10 mouse cellular contexts compared by ENCODE assay signal in the genomic region with DNA sequence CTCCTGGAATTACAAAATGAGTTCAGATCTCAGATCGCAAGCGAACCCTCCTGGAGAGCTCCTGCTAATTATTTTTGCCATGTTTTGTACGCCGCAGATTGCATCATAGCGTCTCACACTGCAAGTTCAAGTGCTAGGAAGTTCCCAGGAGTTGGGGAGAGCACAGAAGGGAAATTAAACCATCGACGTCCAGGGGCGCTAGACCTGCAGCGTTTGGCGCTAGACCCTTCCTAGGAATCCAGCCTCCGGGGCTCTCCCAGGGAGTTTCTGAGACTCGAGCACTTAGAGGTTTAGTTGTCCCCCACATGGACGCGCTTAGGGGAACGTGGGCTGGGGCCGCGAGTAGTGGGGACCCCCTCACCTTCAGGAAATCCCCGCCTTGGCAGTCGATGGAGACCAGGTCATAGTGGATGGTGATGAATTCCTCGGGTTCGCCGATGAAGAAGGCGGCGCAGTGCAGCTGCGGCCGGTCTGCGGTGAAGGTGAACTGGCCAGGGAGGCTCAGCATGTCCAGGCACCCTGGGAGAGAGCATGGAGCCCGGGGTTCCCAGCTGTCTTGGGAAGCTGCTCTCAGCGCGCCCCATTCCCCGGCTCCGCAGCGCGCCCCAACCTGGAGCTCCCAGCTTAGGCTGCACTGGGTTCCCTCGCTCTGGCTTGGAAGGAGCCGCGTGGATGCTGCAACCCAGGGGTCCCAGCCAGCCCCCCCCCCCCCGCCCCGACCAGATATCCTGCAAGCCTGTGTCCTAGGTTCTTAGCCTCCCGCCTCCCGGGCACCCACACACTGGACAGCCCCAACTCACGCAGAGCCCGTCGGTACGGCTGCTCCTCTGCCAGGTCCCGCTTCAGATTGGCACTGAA. TPM values are rescaled to one million over a fixed set of nuclear protein-coding genes. Genes with fewer than 3 reads are reported as not detected.
A peak's percentile ranks its signal among the peaks of the same experiment; 100 is the strongest.
DNase-seq lines count a peak whose midpoint lies in the region; ATAC-seq and TF ChIP-seq lines count a peak whose summit lies in the region.
"Had no signal": no experiment of that assay in that cellular context is flagged by ENCODE, and none has a peak within 500 bp of the region (broad histone marks: within the 10 kb centered on the region; RNA-seq: fewer than 3 reads in every experiment).

No protein-coding gene starts in this region.

- WGBS in heart, adult 2 months: 6% methylated on average over 46 of the region's 46 CpGs
- under 1% methylated on average over 46 of the region's 46 CpGs for WGBS in forebrain, embryonic 11.5 days
- WGBS in limb, embryonic 11.5 days: 1% methylated on average over 43 of the region's 46 CpGs
- WGBS in neural tube, embryonic 13.5 days: 2% methylated on average over 46 of the region's 46 CpGs

- H3K4me1 ChIP-seq in heart, adult 2 months (ENCODE audit: control insufficient read depth, insufficient read depth, low read length): no peaks in the 10 kb centered on the region
- no peaks in the 10 kb centered on the region for H3K4me1 ChIP-seq in ES-E14 (ENCODE audit: control insufficient read depth in 2 of 2, insufficient read depth in 2 of 2, low read length in 2 of 2, poor library complexity in 1 of 2)
- peaks cover 8% of the 10 kb centered on the region for H3K4me1 ChIP-seq in forebrain, embryonic 11.5 days (replicated peaks; ENCODE audit: control insufficient read depth, insufficient read depth, low read length)
- H3K4me1 ChIP-seq in limb, embryonic 11.5 days (ENCODE audit: control insufficient read depth, insufficient read depth, low read length): peaks cover 10% of the 10 kb centered on the region; the same call in 1 of the 2 replicates
- peaks cover 19% of the 10 kb centered on the region for H3K4me1 ChIP-seq in neural tube, embryonic 13.5 days (replicated peaks)

- no peak overlapping the region for H3K27ac ChIP-seq in heart, adult 2 months
- no peak overlapping the region for H3K27ac ChIP-seq in ES-E14 (ENCODE audit: insufficient read depth, low read depth, low read length, poor library complexity, severe bottlenecking)
- no peak overlapping the region for H3K27ac ChIP-seq in forebrain, embryonic 11.5 days (ENCODE audit: low read depth, low read length)
- H3K27ac ChIP-seq in limb, embryonic 11.5 days (replicated peaks; ENCODE audit: low read depth, low read length): no peak overlapping the region
- H3K27ac ChIP-seq in neural tube, embryonic 13.5 days (replicated peaks): no peak overlapping the region

- H3K9me3 ChIP-seq in ES-E14 (ENCODE audit: control insufficient read depth, insufficient read depth, low read depth, low read length): no peaks in the 10 kb centered on the region
- no peaks in the 10 kb centered on the region for H3K9me3 ChIP-seq in forebrain, embryonic 11.5 days (ENCODE audit: control insufficient read depth, low read length)
- H3K9me3 ChIP-seq in limb, embryonic 11.5 days (ENCODE audit: control insufficient read depth, low read length): no peaks in the 10 kb centered on the region
- no peaks in the 10 kb centered on the region for H3K9me3 ChIP-seq in neural tube, embryonic 13.5 days
- H3K9me3 ChIP-seq: G1E had no signal

- H3K36me3 ChIP-seq in heart, adult 2 months (ENCODE audit: control insufficient read depth, insufficient read depth, low read length): no peaks in the 10 kb centered on the region
- H3K36me3 ChIP-seq in ES-E14 (ENCODE audit: control insufficient read depth, insufficient read depth, low read length, poor library complexity, severe bottlenecking): no peaks in the 10 kb centered on the region
- no peaks in the 10 kb centered on the region for H3K36me3 ChIP-seq in forebrain, embryonic 11.5 days (ENCODE audit: control insufficient read depth, insufficient read depth, low read length)
- no peaks in the 10 kb centered on the region for H3K36me3 ChIP-seq in limb, embryonic 11.5 days (ENCODE audit: control insufficient read depth, insufficient read depth, low read length)
- no peaks in the 10 kb centered on the region for H3K36me3 ChIP-seq in neural tube, embryonic 13.5 days
- H3K36me3 ChIP-seq: G1E had no signal

- peaks cover 3% of the 10 kb centered on the region; the same call in 1 of the 2 replicates for H3K27me3 ChIP-seq in heart, adult 2 months (ENCODE audit: control insufficient read depth, insufficient read depth, low read length)
- H3K27me3 ChIP-seq in forebrain, embryonic 11.5 days (ENCODE audit: control insufficient read depth, insufficient read depth, low read length): peaks cover 12% of the 10 kb centered on the region
- H3K27me3 ChIP-seq in limb, embryonic 11.5 days (ENCODE audit: control insufficient read depth, insufficient read depth, low read length): peaks cover 9% of the 10 kb centered on the region; the same call in 1 of the 2 replicates
- H3K27me3 ChIP-seq in neural tube, embryonic 13.5 days: peaks cover 52% of the 10 kb centered on the region

- no peak for DNase-seq in heart, adult 2 months
- no peak for DNase-seq in heart, adult 8-10 months (ENCODE audit: low spot score)
- peak; percentile 28 for DNase-seq in ES-E14 (ENCODE audit: low read depth, low spot score)
- peak; percentile 74 for DNase-seq in forebrain, embryonic 11.5 days (ENCODE audit: low spot score)
- peak; percentile 75 for DNase-seq in limb, embryonic 11.5 days (ENCODE audit: low spot score)
- DNase-seq in adrenal gland, postnatal 4 days (ENCODE audit: low spot score in 2 of 2): no peak
- DNase-seq in spleen, postnatal 4 days (ENCODE audit: low spot score in 2 of 2): no peak

- no peak overlapping the region for H3K9ac ChIP-seq in heart, adult 2 months (ENCODE audit: low read depth, low read length)
- H3K9ac ChIP-seq in ES-E14 (ENCODE audit: insufficient read depth, low read depth, low read length, poor library complexity, severe bottlenecking): peak overlapping the region; percentile 29
- peak overlapping the region; percentile 49 for H3K9ac ChIP-seq in forebrain, embryonic 11.5 days (ENCODE audit: low read length)
- peak overlapping the region; percentile 55 for H3K9ac ChIP-seq in limb, embryonic 11.5 days (ENCODE audit: low read length)
- peak overlapping the region; percentile 66 for H3K9ac ChIP-seq in neural tube, embryonic 13.5 days

- peak; percentile 56; the same call in 1 of the 2 replicates for ATAC-seq in forebrain, embryonic 11.5 days (replicated peaks; ENCODE audit: low FRiP score)
- ATAC-seq in limb, embryonic 11.5 days (ENCODE audit: insufficient number of reproducible peaks, low FRiP score, low TSS enrichment, low read depth): peak; percentile 72
- ATAC-seq in neural tube, embryonic 13.5 days (ENCODE audit: low read depth): peak; percentile 65

- intact Hi-C loops in heart, adult 2 months (cut with DNase I): no loop called here

- TF ChIP-seq CTCF in heart, adult 2 months (IDR thresholded peaks at IDR 0.05): 0 out of 2 replicates have a peak, but pooled peaks have one; percentile 10

- no peak for TF ChIP-seq POLR2A in heart, adult 2 months (IDR thresholded peaks at IDR 0.05; ENCODE audit: insufficient read depth, low read depth, low read length)

- in situ Hi-C loops in ES-E14 (cut with MboI; ENCODE audit: low sequenced_read_pairs in 2 of 2, unreplicated experiment in 2 of 2): no loop called here

- H3K4me3 ChIP-seq in heart, adult 2 months: no peak overlapping the region
- H3K4me3 ChIP-seq in ES-E14 (ENCODE audit: insufficient read depth in 1 of 2, low read depth in 1 of 2, low read length in 2 of 2, poor library complexity in 1 of 2, severe bottlenecking in 1 of 2): peak overlapping the region; percentile 56 to 76
- peak overlapping the region; percentile 42 for H3K4me3 ChIP-seq in forebrain, embryonic 11.5 days (ENCODE audit: low read depth, low read length)
- peak overlapping the region; percentile 42 for H3K4me3 ChIP-seq in limb, embryonic 11.5 days (ENCODE audit: low read depth, low read length)
- H3K4me3 ChIP-seq in neural tube, embryonic 13.5 days: peak overlapping the region; percentile 48

- no peak for TF ChIP-seq EP300 in heart, adult 2 months (IDR thresholded peaks at IDR 0.05; ENCODE audit: insufficient read depth, low read depth, low read length)

- no peaks in the 10 kb centered on the region for H3K79me2 ChIP-seq in heart, adult 2 months (replicated peaks; ENCODE audit: control insufficient read depth, insufficient read depth, low read length)

- H3K4me2 ChIP-seq in forebrain, embryonic 11.5 days (ENCODE audit: low read depth, low read length, severe bottlenecking): peak overlapping the region; percentile 93
- H3K4me2 ChIP-seq in limb, embryonic 11.5 days (ENCODE audit: low read depth, severe bottlenecking): peak overlapping the region; percentile 90
- H3K4me2 ChIP-seq in neural tube, embryonic 13.5 days: peak overlapping the region; percentile 85

TF ChIP-seq in ES-E14, 5 proteins besides CTCF, POLR2A, EP300 and RAD21:
- no peak for TF ChIP-seq HCFC1 (IDR thresholded peaks at IDR 0.05; ENCODE audit: borderline replicate concordance, insufficient read depth, low read length)
- no peak for TF ChIP-seq ZC3H11A (IDR thresholded peaks at IDR 0.05; ENCODE audit: borderline replicate concordance, low read depth, low read length)
- no peak for TF ChIP-seq MAFK (IDR thresholded peaks at IDR 0.05; ENCODE audit: insufficient read depth, low read depth, low read length)
- TF ChIP-seq ZNF384 (IDR thresholded peaks at IDR 0.05; ENCODE audit: low read depth, low read length): no peak
- no peak for TF ChIP-seq CHD2 (IDR thresholded peaks at IDR 0.05; ENCODE audit: low read depth, low read length)

RNA-seq across cellular contexts. Expression of gene Crhbp, which starts 1.1 kb away (rescaled TPM):
- not detected for total RNA-seq in heart, adult 2 months (2021)
- not detected in 2 replicates for polyA plus RNA-seq in heart, adult 2 months (2012; rRNA removed)
- not detected for total RNA-seq in heart, adult 8-10 months (2022)
- total RNA-seq in ES-E14 (2012; rRNA removed): 0.49 and 0.53 TPM in 2 replicates
- 0.17 and 0.25 TPM in 2 replicates for polyA plus RNA-seq in forebrain, embryonic 11.5 days (2014; fragmentation: Nextera tagmentation; extraction: Ambion mirVana)
- 1.4 and 3.5 TPM in 2 replicates for polyA plus RNA-seq in limb, embryonic 11.5 days (2014; fragmentation: Nextera tagmentation; extraction: Ambion mirVana)
- polyA plus RNA-seq in neural tube, embryonic 13.5 days (2015; fragmentation: Nextera tagmentation; extraction: Ambion mirVana): 3.8 and 4.7 TPM in 2 replicates
- not detected for total RNA-seq in adrenal gland, postnatal 4 days (2021)
- total RNA-seq: liver, adult 2 months had no signal
- polyA plus RNA-seq: G1E; liver, adult 2 months had no signal

RNA-seq across cellular contexts. Expression of gene S100z, which starts 34.9 kb away (rescaled TPM):
- total RNA-seq in heart, adult 2 months (2021): not detected
- polyA plus RNA-seq in heart, adult 2 months (2012; rRNA removed): not detected in 2 replicates
- not detected for total RNA-seq in heart, adult 8-10 months (2022)
- not detected in 2 replicates for total RNA-seq in ES-E14 (2012; rRNA removed)
- 0.83 and 1.7 TPM in 2 replicates for polyA plus RNA-seq in forebrain, embryonic 11.5 days (2014; fragmentation: Nextera tagmentation; extraction: Ambion mirVana)
- not detected in 2 replicates for polyA plus RNA-seq in limb, embryonic 11.5 days (2014; fragmentation: Nextera tagmentation; extraction: Ambion mirVana)
- polyA plus RNA-seq in neural tube, embryonic 13.5 days (2015; fragmentation: Nextera tagmentation; extraction: Ambion mirVana): not detected in 2 replicates
- total RNA-seq in adrenal gland, postnatal 4 days (2021): not detected
- total RNA-seq: G1E; liver, adult 2 months had no signal
- polyA plus RNA-seq: G1E; liver, adult 2 months had no signal

Comparison
In these comparisons a context has a peak if more than half of its experiments do, and no peak if none do; other contexts are left out.
1. DNase-seq: peak in ES-E14 (single experiment), forebrain, embryonic 11.5 days (single experiment) and limb, embryonic 11.5 days (single experiment); none in heart, adult 2 months (0 of 2), heart, adult 8-10 months (single experiment), adrenal gland, postnatal 4 days (0 of 2) and spleen, postnatal 4 days (0 of 2).
2. Peak in every context shown above with its lines, with median percentiles within 50 percentile points of each other: ATAC-seq and H3K4me2 ChIP-seq.